Mouse (Mus musculus): ENCODE results near the gene Slc36a2.
A peak's percentile ranks its signal among the peaks of the same experiment; 100 is the strongest.

Gene Slc36a2

GRCm38 (mm10) chr11:55184733-55185291 lies at the start of gene Slc36a2:
Gene Slc36a2, minus strand, starts transcription at chr11:55185077.
- DNase-seq (ENCODE audit: low read depth): no peak

DNA sequence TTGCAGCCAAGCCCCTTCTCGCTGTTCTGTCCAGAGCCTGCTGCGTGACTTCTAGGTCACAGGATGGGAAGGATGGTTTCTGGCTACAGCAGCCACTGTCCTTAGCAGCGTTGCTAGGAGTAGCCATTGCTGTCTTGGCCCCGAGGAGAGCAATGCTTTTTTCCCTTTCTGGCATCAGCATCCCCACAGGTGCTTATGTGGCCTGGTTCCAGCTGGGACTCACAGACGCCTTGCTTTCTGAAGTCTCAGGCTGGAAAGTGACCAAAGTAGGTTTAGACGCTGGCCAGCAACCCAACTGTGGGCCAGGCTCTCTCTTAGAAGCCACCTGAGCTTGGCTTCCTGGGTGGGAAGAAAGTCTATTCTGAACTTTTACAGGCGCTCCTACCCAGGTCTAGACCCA lies 49.4 kb upstream of the Slc36a2 start:
- no peak for DNase-seq (ENCODE audit: low read depth)

- DNase-seq (ENCODE audit: low read depth): no peak
These were observed 46.2 kb upstream of the Slc36a2 start for GRCm38 (mm10) chr11:55231034-55231433.

GRCm38 (mm10) chr11:55221306-55221705 lies 36.4 kb upstream of the Slc36a2 start:
- no peak for DNase-seq (ENCODE audit: low read depth)

GRCm38 (mm10) chr11:55218473-55218872 lies 33.6 kb upstream of the Slc36a2 start:
- no peak for DNase-seq (ENCODE audit: low read depth)

GRCm38 (mm10) chr11:55217880-55218279 lies 33.0 kb upstream of the Slc36a2 start:
- no peak for DNase-seq (ENCODE audit: low read depth)

DNA sequence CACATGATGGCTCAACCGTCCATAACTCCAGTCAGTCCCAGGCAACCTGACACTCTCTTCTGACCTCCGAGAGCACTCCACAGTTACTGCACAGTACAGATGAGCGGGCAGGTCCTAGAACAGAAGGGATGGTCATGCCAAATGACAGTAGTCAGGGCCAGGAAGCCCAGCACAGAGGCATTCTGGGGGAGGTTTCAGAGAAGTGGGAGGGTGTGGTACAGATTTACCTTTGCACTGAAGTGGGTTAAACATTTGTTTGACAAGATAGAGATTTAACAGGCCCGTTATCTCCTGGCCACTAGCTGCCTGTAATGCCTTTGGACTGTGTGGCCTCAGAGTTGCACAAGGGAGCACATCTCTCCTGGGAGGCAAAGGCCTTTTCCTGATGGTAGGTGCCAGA lies 32.5 kb upstream of the Slc36a2 start:
- DNase-seq (ENCODE audit: low read depth): no peak

- DNase-seq (ENCODE audit: low read depth): no peak
These were observed 32.0 kb upstream of the Slc36a2 start for GRCm38 (mm10) chr11:55216830-55217229.

DNA sequence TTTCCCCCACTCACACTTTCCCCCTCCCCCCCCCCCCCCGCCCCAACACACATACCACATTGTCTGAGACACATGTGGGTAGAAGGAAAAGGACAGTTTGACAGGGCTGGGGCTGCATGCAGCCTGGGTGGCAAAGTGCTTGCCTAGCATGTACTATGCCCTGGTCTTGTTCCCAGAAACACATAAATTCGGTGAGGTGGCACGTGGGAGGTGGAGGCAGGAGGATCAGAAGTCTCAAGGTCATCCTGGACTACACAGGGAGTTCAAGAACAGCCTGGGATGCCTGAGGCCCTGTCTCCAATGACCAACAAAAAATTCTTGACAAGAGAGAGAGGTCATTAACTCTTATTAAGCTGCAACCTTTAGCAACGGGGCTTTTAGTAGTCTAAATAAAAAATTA lies 31.2 kb upstream of the Slc36a2 start:
- no peak for DNase-seq (ENCODE audit: low read depth)

- DNase-seq (ENCODE audit: low read depth): no peak
These were observed 30.1 kb upstream of the Slc36a2 start for GRCm38 (mm10) chr11:55214978-55215377.

DNA sequence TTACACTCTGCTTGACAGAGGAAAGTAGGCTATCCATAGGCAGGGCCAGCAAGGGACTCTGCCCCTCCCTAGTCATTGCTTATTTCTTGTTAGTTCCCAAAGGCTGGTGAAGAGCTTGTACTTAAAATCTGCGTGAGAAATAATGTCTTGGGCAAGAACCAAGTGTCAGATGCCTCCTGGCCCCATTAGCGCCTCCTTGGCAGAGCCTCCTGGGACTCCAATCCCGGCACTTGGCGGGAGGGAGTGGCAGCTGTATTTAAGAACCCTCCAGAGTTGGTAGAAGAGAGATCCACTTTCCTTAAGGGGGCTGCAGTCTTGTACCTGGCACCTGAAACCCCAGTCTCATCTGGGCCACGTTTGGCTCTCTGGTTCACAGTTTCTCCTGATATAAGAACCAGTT lies 29.3 kb upstream of the Slc36a2 start:
- no peak for DNase-seq (ENCODE audit: low read depth)

- no peak for DNase-seq (ENCODE audit: low read depth)
These were observed 28.6 kb upstream of the Slc36a2 start for GRCm38 (mm10) chr11:55213518-55213917.

GRCm38 (mm10) chr11:55209626-55210353 lies 24.9 kb upstream of the Slc36a2 start:
- DNase-seq (ENCODE audit: low read depth): no peak

DNA sequence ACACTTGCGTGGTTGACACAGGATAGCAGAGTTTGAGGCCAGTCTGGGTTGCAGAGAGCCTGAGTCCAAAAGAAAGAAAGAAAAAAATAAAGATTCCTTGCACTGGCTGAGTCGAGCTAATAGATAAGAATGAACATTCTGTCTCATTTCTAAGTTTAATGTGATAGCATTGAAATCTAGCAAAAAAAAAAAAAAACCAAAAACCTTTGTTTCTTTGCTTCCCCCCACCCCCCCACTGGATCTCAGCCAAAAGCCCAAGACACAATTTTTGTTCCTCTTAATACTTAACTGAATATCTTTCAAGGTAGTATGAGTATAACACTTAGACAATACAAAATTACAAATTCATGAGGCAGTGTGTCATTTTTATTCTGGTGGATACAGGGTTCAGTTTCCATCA lies 24.2 kb upstream of the Slc36a2 start:
- DNase-seq (ENCODE audit: low read depth): no peak

GRCm38 (mm10) chr11:55208001-55208690 lies 23.3 kb upstream of the Slc36a2 start:
- DNase-seq (ENCODE audit: low read depth): no peak

DNA sequence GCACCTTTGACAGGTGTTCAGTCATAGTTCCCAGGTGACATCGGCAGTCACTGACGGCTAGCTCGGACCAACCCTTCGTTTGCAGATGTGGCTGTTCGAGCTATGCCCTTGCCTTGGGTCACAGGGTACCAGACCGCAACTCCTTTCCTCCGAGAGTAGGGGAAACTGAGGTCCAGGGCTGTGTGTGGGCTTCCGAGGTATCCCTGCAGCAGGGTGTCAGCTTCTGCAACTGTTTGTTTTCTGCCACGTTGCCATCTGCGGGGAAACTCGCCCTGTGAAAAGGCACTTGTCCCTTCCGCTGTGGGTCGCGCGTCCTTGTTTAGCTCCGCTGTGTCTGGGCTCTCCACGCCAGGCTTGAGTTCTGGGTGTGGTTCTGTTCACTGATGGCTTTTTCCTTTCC lies 19.7 kb upstream of the Slc36a2 start:
- no peak for DNase-seq (ENCODE audit: low read depth)

DNA sequence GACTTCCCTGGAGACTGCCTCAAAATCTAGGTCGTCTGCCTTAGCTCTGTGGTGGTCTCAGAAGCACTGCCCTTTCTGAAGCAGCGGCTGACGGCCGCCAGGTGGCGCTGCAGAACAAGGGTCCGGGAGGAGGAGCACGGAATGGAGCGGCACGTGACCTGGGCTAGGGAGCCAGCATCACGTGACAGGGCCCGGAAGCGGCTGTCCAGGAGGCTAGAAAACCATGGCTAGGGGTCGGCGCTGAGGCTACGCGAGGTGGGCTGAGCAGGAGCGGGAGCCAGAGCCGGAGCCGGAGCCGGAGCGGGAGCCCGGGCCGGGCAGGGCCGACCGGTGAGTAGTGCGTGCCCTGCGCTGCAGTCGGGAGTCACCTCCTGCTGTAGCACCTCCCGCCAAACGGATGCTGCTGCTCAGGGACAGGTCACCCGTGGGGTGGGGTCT lies 19.3 kb upstream of the Slc36a2 start, which contains the start of gene Slc36a1:
TSS of gene Slc36a1 (plus strand) at position 192 of the 438 bp plus-strand sequence.
- DNase-seq (ENCODE audit: low read depth): peak; percentile 76

DNA sequence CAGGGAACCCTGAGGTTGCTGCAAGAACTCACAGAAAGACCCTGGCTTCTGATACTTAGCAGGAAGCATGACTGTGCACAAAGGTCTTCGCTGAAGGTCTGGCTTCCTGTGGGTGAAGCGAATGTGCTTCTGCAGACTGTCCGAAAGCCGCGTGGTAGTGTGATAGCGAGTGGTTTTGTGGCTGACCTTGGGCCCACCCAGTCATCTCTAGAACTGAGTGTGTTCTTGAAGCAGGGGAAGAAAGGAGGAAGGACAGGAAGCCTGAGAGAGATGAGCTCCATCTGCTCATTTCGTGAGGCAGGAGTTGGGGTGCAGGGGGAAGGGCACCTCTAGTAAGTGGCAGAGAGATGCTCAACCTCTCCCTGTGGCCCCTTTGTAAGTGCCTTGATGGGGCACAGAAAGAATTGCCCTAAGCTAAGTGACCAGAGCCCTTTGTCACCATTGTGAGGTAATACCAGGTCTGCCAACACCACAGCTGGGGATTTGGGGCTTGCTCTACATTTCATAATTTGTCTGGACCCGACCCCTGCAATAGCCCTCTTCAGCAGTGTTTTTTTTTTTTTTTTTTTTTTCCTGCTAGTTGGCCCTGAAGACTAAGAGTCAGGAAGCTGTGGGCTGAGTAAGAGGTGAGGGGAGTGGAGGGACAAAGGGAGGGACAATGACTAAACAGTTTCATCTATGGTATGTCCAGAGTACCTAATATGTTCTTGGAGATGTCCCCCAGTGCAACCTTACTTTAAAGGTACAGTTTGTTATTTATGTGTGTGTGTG lies 13.0 kb upstream of the Slc36a2 start:
- no peak for DNase-seq (ENCODE audit: low read depth)

DNA sequence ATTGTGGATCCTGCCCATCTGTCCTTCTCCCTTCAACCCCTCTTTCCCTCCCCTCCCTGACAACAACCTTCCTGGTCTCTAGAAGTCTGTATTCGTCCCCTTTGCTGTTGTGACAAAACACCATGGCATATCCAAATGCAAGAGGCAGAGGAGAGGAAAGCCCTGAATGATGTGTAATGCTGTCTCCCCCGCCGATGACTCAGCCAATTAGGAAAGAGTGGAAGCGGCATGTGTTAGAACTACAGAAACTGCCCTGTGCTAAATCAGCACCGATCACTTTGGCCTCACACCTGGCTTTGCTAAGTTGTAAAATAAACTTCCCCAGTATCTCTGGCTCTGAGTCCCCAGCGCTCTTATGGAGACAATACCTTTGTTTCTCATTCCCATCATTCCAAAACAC lies 12.2 kb upstream of the Slc36a2 start:
- no peak for DNase-seq (ENCODE audit: low read depth)

- DNase-seq (ENCODE audit: low read depth): no peak
These were observed 5.3 kb upstream of the Slc36a2 start for GRCm38 (mm10) chr11:55190216-55190615.

- no peak for DNase-seq (ENCODE audit: low read depth)
These were observed 2.9 kb upstream of the Slc36a2 start for GRCm38 (mm10) chr11:55187777-55188176.

DNA sequence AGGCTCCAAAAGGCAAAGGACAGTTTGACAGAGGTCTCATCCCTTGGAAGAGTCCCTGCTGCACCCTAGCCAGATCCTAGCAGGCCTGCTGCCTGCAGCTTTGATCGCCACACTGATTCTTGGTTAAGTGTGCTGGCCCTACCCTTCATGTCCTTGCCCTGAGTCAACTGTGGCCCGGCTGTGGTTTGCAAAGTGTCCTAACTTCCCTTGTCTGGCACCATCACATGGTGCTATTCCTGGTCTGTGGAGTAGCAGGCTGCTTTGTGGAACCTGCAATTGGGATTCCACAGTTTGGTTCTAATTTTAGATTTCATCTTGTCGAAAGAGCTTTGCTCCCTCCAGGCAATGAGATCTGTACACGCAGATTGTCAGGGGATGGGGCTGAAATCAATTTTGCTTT lies 2.4 kb upstream of the Slc36a2 start:
- no peak for DNase-seq (ENCODE audit: low read depth)
